8 mouse cellular contexts compared by ENCODE assay signal in genomic region chr10:77418138-77418537, GRCm38 (mm10). TPM values are rescaled to one million over a fixed set of nuclear protein-coding genes. Genes with fewer than 3 reads are reported as not detected.
DNase-seq lines count a peak whose midpoint lies in the region; ATAC-seq lines count a peak whose summit lies in the region.

TSS of gene Adarb1 (minus strand) at chr10:77418270.

- WGBS in intestine, embryonic 14.5 days, result under 1% methylated on average over 56 of the region's 57 CpGs

- H3K27ac ChIP-seq in intestine, embryonic 14.5 days (ENCODE audit: low read depth), result 0 out of 2 replicates have a peak within 1 kb of the TSS, but pooled peaks have one; percentile 12

- peak within 1 kb of the TSS; percentile 88 for H3K4me2 ChIP-seq in intestine, embryonic 14.5 days (ENCODE audit: low read length)

- peak within 1 kb of the TSS; percentile 59 for H3K4me3 ChIP-seq in intestine, embryonic 14.5 days (ENCODE audit: low read depth, low read length)

- peaks cover 24% of the 10 kb centered on the region for H3K27me3 ChIP-seq in intestine, embryonic 14.5 days (replicated peaks; ENCODE audit: control insufficient read depth, insufficient read depth, low read length)

- peak within 1 kb of the TSS; percentile 56 for H3K9ac ChIP-seq in intestine, embryonic 14.5 days (ENCODE audit: low read length)

- DNase-seq in adrenal gland, adult 8-10 months, result peak; percentile 88
- DNase-seq in embryo, embryonic 11.5 days (ENCODE audit: low read depth, low spot score), result peak; percentile 87
- peak; percentile 85 to 89 for DNase-seq in gastrocnemius, postnatal 36 days
- peak; percentile 91 for DNase-seq in intestine, embryonic 14.5 days (ENCODE audit: low spot score)
- peak; percentile 81 to 94 for DNase-seq in left cerebral cortex, postnatal 10 days (ENCODE audit: extremely low spot score in 1 of 2, low spot score in 2 of 2)
- peak; percentile 93 for DNase-seq in right cerebral cortex, postnatal 10 days (ENCODE audit: low spot score in 2 of 2)
- DNase-seq in urinary bladder, postnatal 14 days (ENCODE audit: low spot score), result peak; percentile 91

- intact Hi-C loops in gastrocnemius, postnatal 36 days (cut with DNase I), result loop anchor here (5.0 kb wide), 1 partner anchor 94 kb away; no protein-coding TSS in a partner anchor
- intact Hi-C loops in left cerebral cortex, postnatal 10 days (cut with DNase I), result loop anchor here (5.0 kb wide), 1 partner anchor 89 kb away; no protein-coding TSS in a partner anchor

- ATAC-seq in intestine, embryonic 14.5 days (replicated peaks; ENCODE audit: low FRiP score, low TSS enrichment, low read depth), result peak; percentile 90
- peak; percentile 98 for ATAC-seq in megakaryocyte progenitor cell, adult 5-6 weeks (replicated peaks; ENCODE audit: poor library complexity)

- no peaks in the 10 kb centered on the region for H3K9me3 ChIP-seq in intestine, embryonic 14.5 days (ENCODE audit: control insufficient read depth, low read length)

- H3K36me3 ChIP-seq in intestine, embryonic 14.5 days (ENCODE audit: control insufficient read depth, insufficient read depth, low read length), result no peaks in the 10 kb centered on the region

- peaks cover 8% of the 10 kb centered on the region for H3K4me1 ChIP-seq in intestine, embryonic 14.5 days (replicated peaks; ENCODE audit: control insufficient read depth, insufficient read depth, low read length)

RNA-seq across cellular contexts. Expression of gene Adarb1, which starts in this region (rescaled TPM):
- 10 to 100 TPM; 17.2 to 74.1 (median 37.1) TPM for total RNA-seq in adrenal gland, adult 8-10 months (2022)
- total RNA-seq in gastrocnemius, postnatal 36 days (2021), result 10 to 100 TPM in 1 of 2 experiments, 1 to 10 TPM in 1; 5.9 to 10.7 TPM
- polyA plus RNA-seq in intestine, embryonic 14.5 days (2014; fragmentation: Nextera tagmentation; extraction: Ambion mirVana), result 3.8 and 5.7 TPM in 2 replicates
- total RNA-seq in left cerebral cortex, postnatal 10 days (2021), result 100 to 1,000 TPM in 1 of 2 experiments, 10 to 100 TPM in 1; 99.5 to 107 TPM
- 1.6 TPM in 2 replicates for total RNA-seq in megakaryocyte progenitor cell, adult 5-6 weeks (2015)
- 0.17 and 0.71 TPM in 2 replicates for total RNA-seq in megakaryocyte progenitor cell, adult 5-6 weeks (2017)

Comparison
In these comparisons a context has a peak if more than half of its experiments do, and no peak if none do; other contexts are left out.
1. Peak in every context shown above with its lines: DNase-seq, ATAC-seq, H3K4me3 ChIP-seq and H3K27ac ChIP-seq.